Mouse (Mus musculus) liver, adult 2 months (tissue): ENCODE data around the gene Fzr1. TPM values are rescaled to one million over a fixed set of nuclear protein-coding genes. Genes with fewer than 3 reads are reported as not detected.

Experiments used
- DNase-seq: peaks from one replicate; pipeline ENCODE4 v3.0.0-alpha.2; 2011; ENCODE audit warnings: low read depth, low spot score; ENCODE audit errors: extremely low read depth
- H3K27ac ChIP-seq: fragments of 200-500 bp; replicated peaks from 2 replicates; pipeline ENCODE4 v1.5.1; 2012; ENCODE audit warnings: low read depth, mild to moderate bottlenecking, control low read depth, inconsistent platforms, low read length; ENCODE audit not compliant: insufficient read depth
- H3K27me3 ChIP-seq: fragments of 200-500 bp; 2 replicates; pipeline ENCODE4 v1.6.1; 2012; ENCODE audit warnings: mild to moderate bottlenecking, moderate library complexity, low read length, inconsistent platforms; ENCODE audit not compliant: control insufficient read depth, insufficient read depth
- H3K36me3 ChIP-seq: fragments of 200-500 bp; 2 replicates; pipeline ENCODE4 v1.6.1; 2012; ENCODE audit warnings: low read length, inconsistent platforms; ENCODE audit not compliant: control insufficient read depth, insufficient read depth
- H3K4me1 ChIP-seq: fragments of 200-500 bp; 2 replicates; pipeline ENCODE4 v1.6.1; 2011; ENCODE audit warnings: low read length; ENCODE audit not compliant: control insufficient read depth, insufficient read depth
- H3K4me3 ChIP-seq: fragments of 200-500 bp; 2 replicates; pipeline ENCODE4 v1.5.1; 2011; ENCODE audit warnings: low read depth, mild to moderate bottlenecking, control low read depth, low read length, moderate library complexity; ENCODE audit not compliant: insufficient read depth
- H3K79me2 ChIP-seq: fragments of 200-500 bp; 2 replicates; pipeline ENCODE4 v1.6.1; 2012; ENCODE audit warnings: inconsistent platforms, mild to moderate bottlenecking, low read length, moderate library complexity; ENCODE audit not compliant: control insufficient read depth, insufficient read depth
- H3K9ac ChIP-seq: fragments of 200-500 bp; 2 replicates; pipeline ENCODE4 v1.6.1; 2012; ENCODE audit warnings: low read depth, mild to moderate bottlenecking, control low read depth, inconsistent platforms, low read length
- CTCF ChIP-seq: fragments of 200-500 bp; IDR thresholded peaks from 2 replicates; pipeline ENCODE4 v1.5.1; 2011; ENCODE audit warnings: low read depth, low read length, control low read depth
- POLR2A ChIP-seq: fragments of 200-500 bp; IDR thresholded peaks from 2 replicates; pipeline ENCODE4 v1.6.1; 2011; ENCODE audit warnings: low read length, control low read depth; ENCODE audit not compliant: insufficient read depth; ENCODE audit errors: extremely low read depth
- WGBS: fragments of 180-500 bp; shearing (Covaris S2); methylation state at CpG from one replicate; pipeline ENCODE4 v1.1.7; 2018; 5-methylcytosine and 5-hydroxymethylcytosine counted together
- polyA plus RNA-seq: library from polyadenylated mRNA; depleted of rRNA; stranded (reverse); fragments of >200 nt; gene quantifications from 2 replicates; pipeline ENCODE4 v1.2.3, GENCODE M21; 2012
- total RNA-seq: library from RNA; depleted of rRNA; stranded (reverse); fragments of >200 nt; gene quantifications from 2 replicates; pipeline ENCODE4 v1.2.3, GENCODE M21; 2014

Fzr1 gene
- total and polyA plus RNA-seq, 2 experiments = 6.2 to 29.9 TPM

GRCm38 (mm10) chr10:81396749-81397148, 18.4 kb upstream of the Fzr1 start:
- peaks cover 3% of the 10 kb centered on the region for H3K4me1 ChIP-seq
- H3K79me2 ChIP-seq = 0 out of 2 replicates have a peak, but pooled peaks cover 3% of the 10 kb centered on the region
- no peak overlapping the region for H3K27ac ChIP-seq
- H3K36me3 ChIP-seq = peaks cover 11% of the 10 kb centered on the region; the same call in 1 of the 2 replicates
- H3K4me3 ChIP-seq = no peak overlapping the region
- TF ChIP-seq CTCF (no peak), POLR2A (no peak)
- H3K27me3 ChIP-seq = no peaks in the 10 kb centered on the region
- no peak overlapping the region for H3K9ac ChIP-seq
- 93% methylated on average over 5 of the region's 5 CpGs for WGBS
- DNase-seq = no peak

GRCm38 (mm10) chr10:81395865-81396264, 17.5 kb upstream of the Fzr1 start:
- Histone ChIP-seq H3K4me1 (peaks cover 3% of the 10 kb centered on the region), H3K9ac (no peak overlapping the region), H3K79me2 (0 out of 2 replicates have a peak, but pooled peaks cover 3% of the 10 kb centered on the region), H3K27me3 (no peaks in the 10 kb centered on the region), H3K27ac (no peak overlapping the region), H3K4me3 (no peak overlapping the region), H3K36me3 (peaks cover 10% of the 10 kb centered on the region; the same call in 1 of the 2 replicates)
- DNase-seq = no peak
- 93% methylated on average over 4 of the region's 4 CpGs for WGBS
- TF ChIP-seq CTCF = no peak

GRCm38 (mm10) chr10:81395127-81395526, 16.8 kb upstream of the Fzr1 start:
- Histone ChIP-seq H3K79me2 (no peaks in the 10 kb centered on the region), H3K36me3 (peaks cover 5% of the 10 kb centered on the region; the same call in 1 of the 2 replicates), H3K4me3 (no peak overlapping the region), H3K27me3 (no peaks in the 10 kb centered on the region), H3K4me1 (peaks cover 3% of the 10 kb centered on the region), H3K9ac (no peak overlapping the region), H3K27ac (no peak overlapping the region)
- DNase-seq = no peak
- WGBS = 14% methylated on average over 5 of the region's 5 CpGs
- peak; percentile 91 for TF ChIP-seq CTCF
- no peak for TF ChIP-seq POLR2A

- TF ChIP-seq CTCF = no peak
- TF ChIP-seq POLR2A = no peak
- 18% methylated on average over 19 of the region's 19 CpGs for WGBS
- Histone ChIP-seq H3K27ac (no peak overlapping the region), H3K36me3 (no peaks in the 10 kb centered on the region; the same call in 1 of the 2 replicates), H3K27me3 (no peaks in the 10 kb centered on the region), H3K4me1 (peaks cover 6% of the 10 kb centered on the region), H3K4me3 (no peak overlapping the region), H3K9ac (0 out of 2 replicates have a peak overlapping the region, but pooled peaks have one; percentile 7), H3K79me2 (no peaks in the 10 kb centered on the region)
- no peak for DNase-seq
Observed at GRCm38 (mm10) chr10:81393456-81394063, 15.2 kb upstream of the Fzr1 start.

- no peak for TF ChIP-seq POLR2A
- no peak for TF ChIP-seq CTCF
- Histone ChIP-seq H3K9ac (peak within 1 kb of the TSS; percentile 7; the same call in 1 of the 2 replicates), H3K36me3 (no peaks in the 10 kb centered on the region; the same call in 1 of the 2 replicates), H3K27ac (no peak within 1 kb of the TSS), H3K4me3 (no peak within 1 kb of the TSS), H3K27me3 (no peaks in the 10 kb centered on the region), H3K4me1 (peaks cover 9% of the 10 kb centered on the region), H3K79me2 (no peaks in the 10 kb centered on the region)
- peak; percentile 48 for DNase-seq
- WGBS = 45% methylated on average over 14 of the region's 14 CpGs
Observed at GRCm38 (mm10) chr10:81392781-81393185, 14.5 kb upstream of the Fzr1 start, which contains the start of gene Smim24. Gene Smim24 (plus strand): TSS chr10:81393051.

- H3K4me1 ChIP-seq = peaks cover 9% of the 10 kb centered on the region
- no peaks in the 10 kb centered on the region for H3K27me3 ChIP-seq
- no peak for DNase-seq
- no peak overlapping the region for H3K4me3 ChIP-seq
- H3K9ac ChIP-seq = no peak overlapping the region
- no peak overlapping the region for H3K27ac ChIP-seq
- WGBS = 84% methylated on average over 6 of the region's 6 CpGs
- H3K36me3 ChIP-seq = peaks cover 1% of the 10 kb centered on the region; the same call in 1 of the 2 replicates
- no peak for TF ChIP-seq CTCF
- no peak for TF ChIP-seq POLR2A
- no peaks in the 10 kb centered on the region for H3K79me2 ChIP-seq
Observed at GRCm38 (mm10) chr10:81392270-81392669, 14.0 kb upstream of the Fzr1 start.
